Mouse (Mus musculus) bone marrow macrophage, adult 2 months (primary cell): ENCODE measurements around the gene 1700020N01Rik. TPM values are rescaled to one million over a fixed set of nuclear protein-coding genes. Genes with fewer than 3 reads are reported as not detected.

Experiments
- H3K27ac ChIP-seq: 2 replicates; pipeline ENCODE4 v1.5.1; 2012; ENCODE audit warnings: low read depth, low read length; ENCODE audit not compliant: insufficient read depth
- H3K4me1 ChIP-seq: 2 replicates; pipeline ENCODE4 v1.6.1; 2012; ENCODE audit warnings: low read length; ENCODE audit not compliant: control insufficient read depth, insufficient read depth
- H3K4me3 ChIP-seq: 2 replicates; pipeline ENCODE4 v1.5.1; 2012; ENCODE audit warnings: mild to moderate bottlenecking, low read length, moderate library complexity; ENCODE audit not compliant: insufficient read depth
- CTCF ChIP-seq: IDR thresholded peaks from 2 replicates; pipeline ENCODE4 v1.5.1; 2012; ENCODE audit warnings: low read depth, mild to moderate bottlenecking, low read length, moderate library complexity
- POLR2A ChIP-seq: IDR thresholded peaks from 2 replicates; pipeline ENCODE4 v1.6.1; 2012; ENCODE audit warnings: mild to moderate bottlenecking, low read depth, low read length, borderline replicate concordance
- polyA plus RNA-seq: library from polyadenylated mRNA; stranded (reverse); fragments of >200 nt; gene quantifications from 2 replicates; pipeline ENCODE4 v1.2.4, GENCODE M21; 2012; ENCODE audit not compliant: missing spikeins, insufficient read depth, insufficient read length

Gene 1700020N01Rik
- polyA plus RNA-seq, 1 experiment: not detected

DNA sequence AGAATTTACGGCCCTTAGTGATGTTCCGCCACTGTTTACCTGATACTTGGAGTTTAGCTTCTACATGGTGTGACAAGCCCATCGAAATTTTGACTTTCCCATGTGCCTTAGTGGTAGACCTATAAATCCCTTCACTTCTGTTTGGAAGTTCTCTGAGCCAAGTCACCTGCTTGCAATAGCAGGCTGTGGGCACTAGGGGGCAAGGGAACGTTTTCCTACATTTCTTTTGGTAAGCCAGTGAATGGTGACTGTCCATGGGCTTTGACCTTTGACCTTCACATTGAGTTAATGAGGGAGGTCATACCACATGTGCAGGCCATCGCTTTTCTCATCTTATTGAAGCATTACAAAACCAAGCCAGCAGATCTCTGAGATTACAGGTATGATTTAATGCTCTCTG, 8.0 kb downstream of the 1700020N01Rik start:
- Histone ChIP-seq H3K4me1 (peaks cover 19% of the 10 kb centered on the region), H3K27ac (no peak overlapping the region), H3K4me3 (no peak overlapping the region)
- TF ChIP-seq POLR2A: no peak
- peak; percentile 44 for TF ChIP-seq CTCF

DNA sequence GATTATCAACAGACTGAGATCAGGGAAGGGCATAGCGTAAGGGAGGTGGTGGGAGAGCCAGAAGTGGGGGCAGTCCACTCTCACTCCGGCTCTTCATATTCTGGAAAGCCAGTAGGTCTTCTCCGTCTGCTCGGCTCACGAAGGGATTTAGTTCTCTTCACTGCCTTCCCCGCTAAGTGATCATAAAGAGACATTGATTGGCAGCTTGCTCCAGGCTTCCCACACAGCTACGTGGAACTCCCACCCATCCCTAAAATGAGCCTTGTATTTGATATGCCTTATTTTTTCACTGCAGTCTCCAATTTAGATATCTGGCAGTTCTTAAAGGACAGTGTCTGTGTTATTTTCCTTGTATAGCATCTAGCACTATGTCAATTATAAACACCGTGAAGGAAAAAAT, 11.5 kb downstream of the 1700020N01Rik start:
- no peak for TF ChIP-seq POLR2A
- TF ChIP-seq CTCF: no peak
- Histone ChIP-seq H3K27ac (peak overlapping the region; percentile 30), H3K4me1 (peaks cover 45% of the 10 kb centered on the region), H3K4me3 (no peak overlapping the region)

DNA sequence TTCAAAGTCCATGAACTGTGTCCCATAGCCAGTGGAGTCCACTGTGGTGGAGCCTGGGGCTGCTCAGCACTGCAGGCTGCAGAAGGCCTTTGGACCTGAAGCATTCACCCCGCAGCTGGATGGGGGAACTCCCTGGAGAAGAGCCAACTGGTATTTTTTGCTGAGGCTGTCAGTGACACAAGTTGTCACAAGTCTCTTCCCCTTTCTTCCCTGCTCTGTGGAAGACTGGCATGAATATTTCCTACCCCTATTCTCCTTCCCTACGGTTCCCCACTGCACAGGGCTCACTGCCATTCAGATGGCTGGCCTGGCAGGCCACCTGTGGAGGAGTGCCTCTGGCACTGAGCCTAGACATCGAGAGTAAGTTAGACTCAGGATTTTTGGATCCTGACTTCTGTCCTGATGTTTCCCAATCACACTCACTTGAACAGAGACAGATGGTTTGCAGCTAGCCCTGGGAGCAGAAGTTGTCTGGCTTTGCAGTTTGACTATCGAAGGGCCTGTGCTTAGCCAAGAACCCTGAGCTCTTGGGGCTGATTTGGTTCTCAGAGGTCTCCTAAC, 12.1 kb downstream of the 1700020N01Rik start:
- peaks cover 47% of the 10 kb centered on the region for H3K4me1 ChIP-seq
- no peak overlapping the region for H3K4me3 ChIP-seq
- no peak for TF ChIP-seq POLR2A
- TF ChIP-seq CTCF: no peak
- H3K27ac ChIP-seq: peak overlapping the region; percentile 82

DNA sequence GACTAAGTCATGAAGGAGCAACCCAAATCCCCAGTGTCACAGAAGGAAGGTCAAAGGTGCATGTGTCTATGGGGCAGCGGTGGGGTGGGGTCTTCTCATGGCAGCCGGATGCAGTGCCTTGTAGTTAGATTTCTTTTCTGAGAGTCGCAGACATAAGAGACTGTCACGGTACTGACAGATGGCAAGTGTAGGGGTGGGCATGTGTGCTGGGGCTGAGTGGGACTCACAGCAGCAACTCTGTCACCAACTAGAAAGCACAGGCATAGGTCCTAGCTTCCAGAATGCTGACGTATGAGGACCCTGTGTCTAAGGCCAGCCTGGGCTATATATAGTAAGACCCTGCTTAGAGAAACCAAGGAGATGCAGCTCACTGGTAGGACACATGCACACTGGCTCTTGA, 12.7 kb downstream of the 1700020N01Rik start:
- Histone ChIP-seq H3K4me3 (no peak overlapping the region), H3K4me1 (peaks cover 51% of the 10 kb centered on the region), H3K27ac (peak overlapping the region; percentile 82)
- TF ChIP-seq POLR2A (no peak), CTCF (no peak)

DNA sequence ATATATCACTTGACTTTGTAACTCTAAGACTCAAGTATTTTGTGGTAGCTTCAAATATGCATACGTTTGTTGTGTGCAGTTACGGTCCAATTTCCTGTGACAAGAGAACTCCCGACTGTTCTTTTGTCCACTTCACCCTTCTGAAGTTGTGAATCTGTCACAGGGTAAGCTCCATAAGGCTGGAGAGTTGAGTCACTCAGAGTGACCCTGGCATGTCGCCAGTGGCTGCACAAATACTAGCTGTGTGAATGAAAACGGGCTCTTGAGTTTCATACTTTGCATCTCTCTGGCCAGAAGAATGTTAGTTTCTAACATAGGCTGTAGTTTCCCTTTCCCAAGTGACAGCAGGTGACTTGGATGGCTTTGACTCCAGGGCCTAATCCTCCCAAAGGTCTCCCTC, 14.0 kb downstream of the 1700020N01Rik start:
- Histone ChIP-seq H3K4me3 (no peak overlapping the region), H3K27ac (no peak overlapping the region), H3K4me1 (peaks cover 54% of the 10 kb centered on the region)
- no peak for TF ChIP-seq CTCF
- TF ChIP-seq POLR2A: no peak

DNA sequence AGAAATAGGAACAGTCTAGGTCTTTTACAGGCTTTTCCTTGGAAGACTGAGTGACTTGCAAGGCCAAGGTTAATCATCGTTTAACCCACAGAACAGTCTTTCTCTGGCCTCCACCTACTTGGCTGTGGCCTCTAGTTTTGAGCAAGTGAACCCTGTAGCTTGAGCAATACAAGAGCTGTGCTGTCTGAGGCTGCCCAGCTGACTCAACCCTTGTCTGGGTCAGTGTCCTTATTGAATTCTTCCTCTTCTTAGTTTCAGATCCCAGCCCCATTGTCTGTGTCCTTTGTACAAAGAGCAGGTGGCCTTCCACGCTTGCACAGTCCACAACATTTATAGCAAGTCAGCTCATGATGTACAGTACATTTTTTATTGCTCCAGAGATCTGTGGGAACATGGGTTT, 16.6 kb downstream of the 1700020N01Rik start:
- no peak overlapping the region for H3K4me3 ChIP-seq
- TF ChIP-seq POLR2A: no peak
- TF ChIP-seq CTCF: no peak
- peaks cover 51% of the 10 kb centered on the region for H3K4me1 ChIP-seq
- H3K27ac ChIP-seq: peak overlapping the region; percentile 55

DNA sequence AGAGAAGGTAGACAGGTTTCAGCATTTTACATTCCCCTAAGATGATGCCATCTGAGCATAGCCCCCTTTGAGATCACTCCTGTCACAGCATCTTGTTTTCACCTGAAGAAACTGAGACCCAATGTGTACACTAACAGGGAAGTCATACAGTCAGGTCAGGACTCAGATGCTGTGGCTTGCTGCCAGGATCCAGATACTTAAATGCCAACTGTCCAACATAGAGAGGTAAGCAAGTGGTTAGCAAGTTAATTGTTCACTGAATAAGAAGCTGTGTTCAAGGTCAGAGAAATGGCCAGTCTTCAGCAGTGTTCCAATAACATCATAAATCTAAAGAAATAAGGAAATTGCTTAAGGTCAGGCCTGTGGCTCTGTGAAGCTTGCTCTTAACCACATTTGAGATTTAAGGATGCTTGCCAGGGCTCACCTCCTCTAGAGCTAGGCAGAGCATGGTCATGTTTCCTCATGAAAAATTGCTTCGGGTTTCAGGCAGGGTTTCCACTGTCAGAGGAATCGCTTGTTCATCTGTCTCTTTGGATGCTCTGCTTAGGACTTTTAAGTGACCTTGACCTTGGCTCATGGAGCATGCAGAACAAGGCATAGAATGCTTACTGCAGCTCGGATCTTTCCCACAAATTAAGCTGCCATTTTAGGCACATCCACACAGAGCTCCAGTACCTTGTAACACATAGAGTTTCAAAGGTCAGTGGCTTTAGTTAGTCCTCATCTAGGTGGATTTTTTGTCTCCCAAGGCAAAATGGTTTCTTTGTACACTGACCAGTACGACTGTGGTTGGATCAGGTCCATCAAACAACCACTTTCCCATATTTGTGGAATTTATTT, 20.3 kb downstream of the 1700020N01Rik start:
- TF ChIP-seq POLR2A (no peak), CTCF (no peak)
- H3K27ac ChIP-seq: no peak overlapping the region
- H3K4me1 ChIP-seq: peaks cover 26% of the 10 kb centered on the region
- no peak overlapping the region for H3K4me3 ChIP-seq

DNA sequence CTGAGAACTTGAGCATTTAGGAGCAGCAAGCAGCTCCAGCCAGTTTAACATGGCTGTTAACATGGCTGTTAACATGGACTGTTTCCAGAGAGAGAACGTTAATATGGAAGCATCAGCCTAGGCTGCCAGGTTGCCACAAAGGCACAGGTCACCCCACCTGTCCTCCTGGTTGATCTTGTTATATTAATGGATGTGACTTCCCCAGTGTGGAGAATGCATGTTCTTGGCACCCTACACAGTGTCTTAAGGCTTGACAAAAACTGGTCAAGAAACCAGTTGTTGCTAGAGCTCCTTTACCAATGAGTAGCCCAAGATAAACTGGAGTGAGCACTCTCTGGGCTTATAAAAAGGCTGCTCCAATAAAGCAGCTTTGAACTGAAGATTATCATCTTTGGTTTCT, 21.6 kb downstream of the 1700020N01Rik start:
- Histone ChIP-seq H3K4me3 (no peak overlapping the region), H3K27ac (no peak overlapping the region), H3K4me1 (peaks cover 17% of the 10 kb centered on the region)
- TF ChIP-seq POLR2A (no peak), CTCF (no peak)

DNA sequence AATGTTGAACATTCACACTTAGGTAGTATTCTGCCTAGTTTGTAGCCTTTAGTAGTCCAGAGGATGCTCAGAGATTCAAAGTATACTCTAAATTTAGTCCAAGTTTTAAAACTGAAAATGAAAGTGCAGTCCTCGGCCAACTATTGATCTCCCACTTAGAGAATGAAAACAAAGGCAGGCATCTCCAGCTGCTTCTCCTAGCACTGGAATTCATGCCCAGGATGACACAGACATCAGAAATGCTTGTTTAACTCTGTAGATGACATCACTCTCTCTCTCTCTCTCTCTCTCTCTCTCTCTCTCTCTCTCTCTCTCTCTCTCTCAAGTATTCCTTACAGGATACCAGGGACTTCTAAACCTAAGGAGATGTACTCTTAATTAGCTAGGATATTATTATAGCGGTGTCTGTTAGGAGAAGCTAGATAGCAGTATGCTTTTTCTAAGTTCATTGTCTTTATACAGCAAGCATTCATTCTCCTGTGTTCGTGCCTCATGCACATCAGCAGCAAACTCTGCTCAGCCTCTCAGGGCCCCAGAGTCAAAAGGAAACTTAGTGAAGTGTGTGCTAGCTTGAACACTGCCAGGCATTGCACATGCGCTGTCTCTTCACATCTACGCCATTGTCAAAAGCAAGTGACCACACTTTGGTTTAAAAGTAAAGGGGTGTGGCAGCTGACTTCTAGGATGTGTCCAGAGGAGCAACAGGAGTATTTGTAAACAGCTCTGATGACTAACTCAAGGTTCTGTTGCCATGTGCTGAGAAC, 26.0 kb downstream of the 1700020N01Rik start:
- H3K4me1 ChIP-seq: no peaks in the 10 kb centered on the region; the same call in 1 of the 2 replicates
- no peak overlapping the region for H3K27ac ChIP-seq
- TF ChIP-seq POLR2A (no peak), CTCF (no peak)
- H3K4me3 ChIP-seq: no peak overlapping the region
